Mouse (Mus musculus) urinary bladder, postnatal 14 days (tissue): ENCODE results near the gene Ascl3.

ENCODE experiments used
- DNase-seq: peaks from one replicate; pipeline ENCODE4 v3.0.0; 2021; ENCODE audit warnings: low spot score

Gene Ascl3

GRCm38 (mm10) chr7:109731626-109732025 is at the start of gene Ascl3:
Gene Ascl3, minus strand, starts transcription at chr7:109731726.
- DNase-seq, result no peak

DNA sequence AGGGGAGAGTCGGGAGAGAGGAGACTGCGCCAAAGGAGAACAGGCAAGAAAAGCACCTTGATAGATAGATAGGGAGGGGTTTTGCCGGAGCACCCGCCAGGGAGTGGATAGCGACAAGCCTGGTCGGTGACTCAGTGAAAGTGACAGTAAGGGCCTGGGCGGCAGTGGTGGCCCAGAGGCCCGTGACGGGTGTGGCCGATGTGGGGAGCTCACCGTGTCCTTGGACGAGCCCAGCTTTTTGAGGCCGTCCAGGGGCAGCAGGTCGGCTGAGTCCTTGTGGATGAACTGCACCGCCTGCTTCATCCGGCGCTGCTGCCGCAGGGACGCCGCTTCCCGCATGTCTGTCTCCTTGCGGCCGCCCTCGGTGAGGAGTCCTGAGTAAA is 49.6 kb upstream of the Ascl3 start:
- DNase-seq, result no peak

DNA sequence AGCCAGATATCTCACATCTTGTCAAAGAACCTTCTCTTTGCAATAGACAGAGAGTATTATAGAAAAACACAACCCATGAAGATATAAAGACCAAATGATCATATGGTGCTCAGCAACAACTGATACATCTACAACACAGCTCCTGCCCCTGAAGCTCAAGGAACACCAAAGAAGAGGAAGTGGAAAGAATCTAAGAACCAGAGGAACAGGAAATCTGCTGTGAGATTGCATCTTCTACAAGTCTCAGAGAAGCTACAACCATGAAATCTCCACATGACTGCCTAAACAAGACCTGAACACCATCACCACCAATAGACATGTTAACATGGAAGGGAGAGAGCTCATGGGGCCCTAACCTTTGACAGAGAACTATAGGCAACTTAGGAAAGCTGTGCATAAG is 40.7 kb upstream of the Ascl3 start:
- no peak for DNase-seq

- DNase-seq, result no peak
Observed at GRCm38 (mm10) chr7:109768699-109769383, 37.3 kb upstream of the Ascl3 start.

DNA sequence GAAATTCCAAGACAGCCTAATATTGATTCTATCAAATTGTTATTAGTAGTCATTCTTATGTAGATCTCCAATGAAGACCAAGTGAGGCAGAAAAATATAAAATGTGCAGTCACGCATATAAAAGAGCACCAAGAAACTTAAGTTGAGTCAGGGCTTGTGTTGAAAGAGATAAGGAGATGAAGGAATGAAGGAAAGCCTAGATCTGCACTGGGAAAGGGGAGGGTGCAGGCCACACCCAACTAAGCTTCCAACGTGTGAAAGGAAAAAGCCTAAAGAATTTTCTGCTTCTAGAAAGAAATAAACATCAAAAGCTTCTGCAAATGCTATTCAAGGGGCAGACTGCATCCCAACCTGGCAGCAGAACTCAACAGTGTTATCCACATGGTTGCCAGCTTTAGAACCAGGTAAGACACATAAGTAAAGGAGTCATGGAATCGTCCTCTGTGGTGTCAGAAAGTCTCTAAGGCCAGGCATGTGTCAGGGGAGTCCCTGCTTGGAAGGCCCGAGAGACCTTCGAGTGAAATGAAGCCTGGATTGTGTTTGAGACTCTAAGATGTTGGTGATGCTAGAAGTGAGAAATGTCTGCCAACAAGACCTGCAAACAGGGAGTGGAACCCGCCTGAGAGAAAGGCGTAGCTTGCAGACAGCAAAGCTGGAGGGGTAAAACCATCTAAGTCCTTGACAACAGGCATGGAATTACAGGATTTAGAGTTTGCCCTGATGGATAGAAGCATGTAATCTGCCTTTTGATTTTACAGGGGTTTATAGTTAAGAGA is 36.2 kb upstream of the Ascl3 start:
- DNase-seq, result no peak

GRCm38 (mm10) chr7:109764009-109764408 is 32.5 kb upstream of the Ascl3 start:
- DNase-seq, result no peak

DNA sequence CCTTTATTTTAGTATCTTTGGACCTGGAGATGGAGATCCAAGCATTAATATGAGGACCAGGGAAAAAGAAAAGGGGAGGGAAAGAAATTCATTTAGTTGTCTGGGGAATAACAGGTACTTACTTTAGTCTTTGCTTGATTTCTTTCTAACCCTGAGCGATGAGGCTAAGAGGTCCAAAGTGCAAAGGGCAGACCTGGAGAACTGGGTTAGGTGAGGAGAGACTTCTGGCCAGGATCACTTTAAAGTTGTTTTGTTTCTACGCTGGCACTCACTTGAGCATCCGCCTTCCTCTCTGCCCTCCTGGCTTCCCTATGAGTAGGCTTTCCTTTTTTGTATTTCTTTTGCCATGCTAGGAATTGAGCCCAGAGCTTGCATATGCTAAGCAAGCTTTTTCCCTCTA is 24.8 kb upstream of the Ascl3 start:
- no peak for DNase-seq

DNA sequence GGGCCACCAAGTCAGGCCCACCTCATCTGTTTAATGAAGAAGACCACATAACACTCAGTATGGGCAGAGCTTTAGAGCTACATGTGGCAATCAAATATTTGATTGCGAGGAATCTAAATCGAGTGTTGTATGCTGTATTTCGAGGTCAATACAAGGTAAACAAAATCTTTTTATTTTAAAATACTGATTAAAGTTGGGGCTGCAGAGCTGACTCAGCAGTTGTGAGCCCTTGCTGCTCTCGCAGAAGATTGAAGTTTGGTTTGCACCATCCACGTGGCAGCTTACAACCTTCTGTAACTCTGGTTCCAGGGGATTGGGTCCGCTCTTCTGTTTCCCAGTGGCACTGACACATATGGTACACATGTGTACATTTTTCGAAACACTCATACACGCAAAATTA is 22.5 kb upstream of the Ascl3 start:
- no peak for DNase-seq

GRCm38 (mm10) chr7:109752008-109752925 is 20.7 kb upstream of the Ascl3 start, which contains the start of gene Tmem9b:
Gene Tmem9b, minus strand, starts transcription at chr7:109752875.
- peak; percentile 81 for DNase-seq

DNA sequence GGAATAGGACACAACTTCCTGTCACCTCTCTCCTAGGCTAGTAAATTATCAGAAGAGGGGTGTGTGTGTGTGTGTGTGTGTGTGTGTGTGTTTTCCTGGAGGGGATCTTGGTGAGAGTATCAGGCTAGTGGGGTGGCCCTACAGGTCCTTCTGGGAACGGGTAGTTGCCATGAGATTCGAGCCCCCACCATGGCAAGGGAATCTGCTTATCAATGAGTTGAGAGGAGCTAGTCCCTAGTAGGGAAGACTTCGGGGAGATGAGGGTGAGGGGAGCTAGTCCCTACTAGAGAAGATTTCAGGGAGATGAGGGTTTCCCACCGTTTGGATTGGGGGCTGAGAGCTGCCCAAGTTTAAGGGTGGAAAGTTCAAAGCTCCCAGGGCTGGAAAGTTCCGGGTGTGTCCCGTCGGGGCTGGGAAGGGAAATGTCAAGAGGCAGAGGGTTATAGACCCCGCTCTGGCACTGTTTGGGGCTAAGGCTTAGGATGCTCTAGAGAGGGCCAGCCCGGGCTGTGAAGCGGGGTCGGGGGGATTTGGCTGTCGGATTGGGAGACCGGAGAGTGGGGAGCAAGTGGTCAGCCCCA is 20.0 kb upstream of the Ascl3 start:
- no peak for DNase-seq

DNA sequence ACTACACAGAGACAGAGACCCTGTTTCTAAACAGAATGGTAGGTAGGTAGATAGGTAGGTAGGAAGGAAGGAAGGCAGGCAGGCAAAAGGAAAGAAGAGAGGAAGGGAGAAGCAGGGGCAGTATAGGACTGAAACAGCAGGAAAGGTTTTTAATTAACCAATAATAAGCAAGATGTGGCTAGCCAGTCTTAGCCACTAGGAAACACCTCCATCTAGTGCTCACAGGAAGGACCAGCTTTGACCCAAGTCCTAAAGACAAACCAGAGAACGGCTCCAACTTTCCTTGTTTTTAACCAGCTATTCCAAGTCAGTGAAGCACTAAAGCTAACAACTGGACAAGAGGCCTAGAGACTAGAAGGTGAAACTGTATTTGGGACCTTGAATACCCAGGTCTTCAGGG is 16.2 kb upstream of the Ascl3 start:
- DNase-seq, result no peak

DNA sequence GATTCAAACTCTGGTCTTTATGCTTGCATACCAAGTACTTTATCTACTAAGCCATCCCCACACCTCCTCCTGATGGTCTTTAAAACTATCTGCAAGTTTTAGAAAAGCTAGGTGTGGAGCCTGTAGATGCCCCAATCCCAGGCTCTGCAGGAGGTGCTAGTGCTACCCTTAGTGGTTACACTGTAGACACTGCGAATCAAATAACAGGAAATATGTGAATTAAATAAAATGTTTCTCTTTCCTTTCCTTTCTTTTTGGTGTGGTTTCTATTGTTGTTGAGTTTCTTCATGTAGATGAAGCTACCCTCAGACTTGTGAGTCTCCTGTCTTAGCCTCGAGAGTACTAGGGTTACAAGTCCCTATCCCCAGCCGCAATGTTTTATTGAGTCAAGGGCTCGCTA is 10.2 kb upstream of the Ascl3 start:
- DNase-seq, result no peak

GRCm38 (mm10) chr7:109741060-109741459 is 9.5 kb upstream of the Ascl3 start:
- DNase-seq, result no peak

DNA sequence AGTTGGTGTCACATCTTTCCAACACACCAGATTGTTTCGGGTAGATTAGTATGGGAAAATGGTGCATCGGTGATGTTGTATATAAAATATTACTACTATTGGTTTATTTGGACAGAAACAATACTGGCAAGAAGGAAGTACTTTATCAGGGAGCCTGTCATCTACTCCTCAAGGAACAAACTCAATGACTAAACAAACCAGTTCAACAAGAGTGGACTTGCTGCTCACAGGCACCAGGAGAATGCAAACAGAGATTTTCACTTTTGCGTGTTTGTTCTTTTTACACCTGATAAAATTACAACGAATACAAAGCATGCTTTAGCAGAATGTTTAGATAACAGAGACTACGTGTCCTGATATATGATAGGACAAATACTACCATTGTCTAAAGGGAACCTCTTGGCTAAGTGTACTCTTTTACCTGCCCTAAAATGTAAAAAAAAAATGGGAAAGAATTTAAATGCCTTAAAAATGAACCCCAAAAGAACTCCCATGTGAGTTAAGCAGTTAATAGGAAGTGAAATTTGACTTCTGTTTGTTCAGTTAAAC is 8.4 kb upstream of the Ascl3 start:
- DNase-seq, result no peak

GRCm38 (mm10) chr7:109734806-109735205 is 3.3 kb upstream of the Ascl3 start:
- DNase-seq, result no peak

- DNase-seq, result no peak
Observed at GRCm38 (mm10) chr7:109723697-109724096, 7.8 kb downstream of the Ascl3 start, which contains the start of gene BC051019. Gene BC051019, minus strand, starts transcription at chr7:109723850.

- DNase-seq, result no peak
Observed at GRCm38 (mm10) chr7:109723114-109723513, 8.4 kb downstream of the Ascl3 start.

- DNase-seq, result no peak
Observed at GRCm38 (mm10) chr7:109722618-109723017, 8.9 kb downstream of the Ascl3 start.

DNA sequence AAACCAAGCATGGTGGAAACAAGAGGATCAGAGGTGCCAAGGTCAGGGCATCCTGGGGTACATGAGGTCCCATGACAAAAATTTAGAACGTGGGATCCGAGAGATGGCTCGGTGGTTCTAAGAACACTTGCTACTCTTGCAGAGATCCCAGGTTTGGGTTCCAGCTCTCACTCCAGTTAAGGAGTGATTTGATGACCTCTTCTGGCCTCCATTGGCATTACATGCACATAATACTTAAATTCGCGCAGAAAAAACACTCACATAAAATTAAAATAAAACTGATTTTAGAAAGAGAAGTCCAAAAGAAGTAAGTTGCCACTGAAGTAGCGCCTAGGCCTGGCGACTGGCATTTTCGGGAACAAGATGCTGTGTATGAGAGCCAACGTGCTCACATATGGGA is 12.2 kb downstream of the Ascl3 start:
- DNase-seq, result peak; percentile 41

DNA sequence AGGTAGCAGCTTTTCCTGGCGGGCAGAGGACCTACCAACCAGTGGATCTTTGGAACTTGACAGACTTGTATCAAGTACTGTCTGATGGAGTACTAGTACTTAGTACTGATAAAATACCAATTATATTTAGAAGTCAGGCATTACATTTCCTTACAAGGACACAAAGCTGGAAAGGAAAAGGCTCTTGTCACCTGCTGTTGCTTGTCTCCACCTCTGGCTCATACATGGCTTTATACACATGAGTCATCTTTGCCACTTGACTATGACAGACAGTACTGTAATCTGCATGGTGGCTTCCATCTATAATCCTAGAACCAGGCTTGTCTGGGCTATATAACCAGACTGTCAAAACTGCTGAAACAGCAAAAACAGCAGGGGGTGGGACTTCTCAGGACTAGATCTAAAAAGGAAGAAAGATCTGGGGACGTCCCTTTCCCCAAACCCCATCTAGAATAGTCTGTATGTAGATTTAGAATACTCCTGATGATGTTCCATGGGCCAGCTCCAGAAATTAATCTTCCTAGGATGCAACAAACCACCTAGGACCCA is 18.0 kb downstream of the Ascl3 start:
- DNase-seq, result no peak

DNA sequence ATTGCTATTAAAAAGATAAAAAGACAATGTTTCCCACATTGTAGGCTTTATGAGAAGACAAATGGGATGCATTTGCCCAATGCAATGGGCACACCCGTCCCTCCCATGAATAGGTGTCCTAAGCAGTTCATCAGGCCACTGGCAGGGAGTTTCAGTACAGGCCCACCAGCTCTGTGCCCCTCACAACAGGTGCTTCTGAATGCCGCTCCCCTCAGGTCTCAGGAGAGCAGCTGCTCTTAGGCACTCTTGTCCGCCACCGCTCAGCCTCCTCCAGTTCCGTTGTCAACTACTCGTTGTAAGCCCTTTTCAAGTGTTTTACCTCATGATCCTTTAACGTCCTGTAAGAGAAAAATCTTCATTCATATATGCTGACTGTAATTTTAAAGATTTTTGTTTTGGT is 19.3 kb downstream of the Ascl3 start:
- DNase-seq, result no peak

- no peak for DNase-seq
Observed at GRCm38 (mm10) chr7:109710069-109710468, 21.5 kb downstream of the Ascl3 start.
